Mouse (Mus musculus) thymus, adult 2 months (tissue): ENCODE measurements around the gene Gstp1. TPM values are rescaled to one million over a fixed set of nuclear protein-coding genes. Genes with fewer than 3 reads are reported as not detected.
"Not testable (repeated sequence)": the region's sequence is repeated elsewhere in the genome, so short reads cannot be mapped to it uniquely, and the experiment has no call there.

ENCODE experiments used
- DNase-seq: peaks from one replicate; pipeline ENCODE4 v3.0.0; 2021
- H3K27ac ChIP-seq: fragments of 200-500 bp; 2 replicates; pipeline ENCODE4 v1.5.1; 2012; ENCODE audit warnings: low read length, control low read depth; ENCODE audit not compliant: control insufficient read depth, insufficient read depth
- H3K27me3 ChIP-seq: fragments of 200-500 bp; 2 replicates; pipeline ENCODE4 v1.6.1; 2012; ENCODE audit warnings: mild to moderate bottlenecking, low read length, moderate library complexity, mixed read lengths; ENCODE audit not compliant: control insufficient read depth, insufficient read depth
- H3K36me3 ChIP-seq: fragments of 200-500 bp; 2 replicates; pipeline ENCODE4 v1.6.1; 2012; ENCODE audit warnings: mild to moderate bottlenecking, low read length, moderate library complexity; ENCODE audit not compliant: control insufficient read depth, insufficient read depth
- H3K4me1 ChIP-seq: fragments of 200-500 bp; replicated peaks from 2 replicates; pipeline ENCODE4 v1.6.1; 2012; ENCODE audit warnings: low read length; ENCODE audit not compliant: control insufficient read depth, insufficient read depth
- H3K4me3 ChIP-seq: fragments of 200-500 bp; 2 replicates; pipeline ENCODE4 v1.5.1; 2012; ENCODE audit warnings: mild to moderate bottlenecking, low read length, control low read depth, moderate library complexity; ENCODE audit not compliant: control insufficient read depth, insufficient read depth
- CTCF ChIP-seq: fragments of 200-500 bp; IDR thresholded peaks from 2 replicates; pipeline ENCODE4 v1.5.1; 2012; ENCODE audit warnings: mild to moderate bottlenecking, control low read depth, low read length, moderate library complexity, borderline replicate concordance; ENCODE audit not compliant: control insufficient read depth, poor library complexity, insufficient read depth; ENCODE audit errors: extremely low read depth
- POLR2A ChIP-seq: fragments of 200-500 bp; IDR thresholded peaks from 2 replicates; pipeline ENCODE4 v1.6.1; 2012; ENCODE audit warnings: mild to moderate bottlenecking, low read length, control low read depth, moderate library complexity; ENCODE audit not compliant: control insufficient read depth, poor library complexity, insufficient read depth; ENCODE audit errors: extremely low read depth
- WGBS: fragments of 180-500 bp; shearing (Covaris S2); methylation state at CpG from one replicate; pipeline ENCODE4 v1.1.7; 2018; 5-methylcytosine and 5-hydroxymethylcytosine counted together
- polyA plus RNA-seq: library from polyadenylated mRNA; depleted of rRNA; stranded (reverse); fragments of >200 nt; gene quantifications from 2 replicates; pipeline ENCODE4 v1.2.3, GENCODE M21; 2012

Gstp1 gene
- polyA plus RNA-seq, 1 experiment, result 318 TPM

DNA sequence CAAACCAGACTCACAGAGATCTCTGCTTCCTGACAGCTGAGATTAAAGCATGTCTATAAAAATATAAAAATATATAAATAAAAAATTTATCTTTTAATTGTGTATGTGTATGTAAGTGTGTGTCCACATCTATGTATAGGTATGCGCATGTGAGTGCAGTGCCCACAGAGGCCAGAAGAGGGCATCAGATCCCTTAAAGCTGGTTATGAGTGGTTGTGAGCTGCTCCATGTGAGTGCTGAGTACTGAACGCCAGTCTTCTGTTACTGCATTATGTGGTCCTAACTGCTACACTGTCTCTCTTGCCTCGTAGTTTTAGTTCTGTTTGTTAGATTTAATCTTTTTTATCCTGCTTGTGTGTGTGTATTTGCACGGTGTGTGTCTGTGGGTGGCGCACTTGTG lies 13.2 kb upstream of the Gstp1 start:
- Histone ChIP-seq H3K36me3 (no peaks in the 10 kb centered on the region), H3K27me3 (no peaks in the 10 kb centered on the region), H3K4me3 (no peak overlapping the region), H3K4me1 (0 out of 2 replicates have a peak, but pooled peaks cover under 1% of the 10 kb centered on the region), H3K27ac (no peak overlapping the region)
- no peak for DNase-seq
- WGBS, result 95% methylated on average over 5 of the region's 5 CpGs
- TF ChIP-seq CTCF, result no peak
- TF ChIP-seq POLR2A, result no peak

GRCm38 (mm10) chr19:4049069-4049468 lies 11.3 kb upstream of the Gstp1 start:
- 79% methylated on average over 5 of the region's 5 CpGs for WGBS
- not testable (repeated sequence) for H3K36me3 ChIP-seq, DNase-seq, H3K27ac ChIP-seq, H3K4me3 ChIP-seq, H3K27me3 ChIP-seq, H3K4me1 ChIP-seq

DNA sequence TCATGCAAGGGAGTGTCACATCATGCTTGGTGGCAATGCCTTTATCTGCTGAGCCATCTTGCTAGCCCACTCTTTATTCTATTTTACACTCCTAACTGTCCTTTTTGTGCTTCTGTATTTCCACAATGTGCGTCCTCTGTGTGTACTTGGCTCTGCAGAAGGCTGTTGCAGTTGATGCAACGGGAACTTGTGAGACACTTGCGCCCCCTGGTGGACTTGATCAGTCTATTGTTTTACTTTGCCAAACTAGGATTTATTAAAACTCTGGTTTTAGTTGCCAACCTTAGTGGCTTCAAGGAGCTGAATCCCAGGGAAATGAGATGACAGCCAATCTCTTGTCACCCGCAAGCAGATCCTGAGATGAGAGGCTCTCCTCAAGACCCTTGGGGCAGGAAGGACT lies 10.1 kb upstream of the Gstp1 start:
- no peaks in the 10 kb centered on the region for H3K27me3 ChIP-seq
- no peak overlapping the region for H3K4me3 ChIP-seq
- no peak overlapping the region for H3K27ac ChIP-seq
- WGBS, result 19% methylated on average over 4 of the region's 4 CpGs
- TF ChIP-seq POLR2A (no peak), CTCF (no peak)
- peak; percentile 81 for DNase-seq
- 0 out of 2 replicates have a peak, but pooled peaks cover 3% of the 10 kb centered on the region for H3K4me1 ChIP-seq
- H3K36me3 ChIP-seq, result no peaks in the 10 kb centered on the region

DNA sequence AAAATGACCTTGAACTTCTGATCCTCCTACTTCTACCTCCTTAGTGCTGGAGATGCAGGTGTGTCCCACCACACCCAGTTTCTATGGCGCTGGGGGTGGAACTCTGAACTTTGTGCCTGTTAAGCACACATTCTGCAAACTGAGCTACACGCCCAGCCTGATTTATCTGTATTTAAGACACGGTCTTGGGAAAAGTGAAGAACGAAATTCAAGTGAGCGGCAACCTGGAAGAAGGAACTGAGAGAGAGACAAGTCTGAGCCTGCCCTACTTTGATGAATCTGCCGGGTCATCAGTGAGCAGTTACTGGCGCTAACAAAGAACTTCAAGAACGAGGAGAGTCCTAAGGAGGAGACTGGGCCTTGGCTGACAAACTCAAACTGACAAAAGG lies 9.1 kb upstream of the Gstp1 start:
- 83% methylated on average over 8 of the region's 8 CpGs for WGBS
- no peak for DNase-seq
- no peak overlapping the region for H3K4me3 ChIP-seq
- no peaks in the 10 kb centered on the region for H3K27me3 ChIP-seq
- H3K4me1 ChIP-seq, result 0 out of 2 replicates have a peak, but pooled peaks cover 3% of the 10 kb centered on the region
- TF ChIP-seq POLR2A (no peak), CTCF (no peak)
- no peak overlapping the region for H3K27ac ChIP-seq
- no peaks in the 10 kb centered on the region for H3K36me3 ChIP-seq

DNA sequence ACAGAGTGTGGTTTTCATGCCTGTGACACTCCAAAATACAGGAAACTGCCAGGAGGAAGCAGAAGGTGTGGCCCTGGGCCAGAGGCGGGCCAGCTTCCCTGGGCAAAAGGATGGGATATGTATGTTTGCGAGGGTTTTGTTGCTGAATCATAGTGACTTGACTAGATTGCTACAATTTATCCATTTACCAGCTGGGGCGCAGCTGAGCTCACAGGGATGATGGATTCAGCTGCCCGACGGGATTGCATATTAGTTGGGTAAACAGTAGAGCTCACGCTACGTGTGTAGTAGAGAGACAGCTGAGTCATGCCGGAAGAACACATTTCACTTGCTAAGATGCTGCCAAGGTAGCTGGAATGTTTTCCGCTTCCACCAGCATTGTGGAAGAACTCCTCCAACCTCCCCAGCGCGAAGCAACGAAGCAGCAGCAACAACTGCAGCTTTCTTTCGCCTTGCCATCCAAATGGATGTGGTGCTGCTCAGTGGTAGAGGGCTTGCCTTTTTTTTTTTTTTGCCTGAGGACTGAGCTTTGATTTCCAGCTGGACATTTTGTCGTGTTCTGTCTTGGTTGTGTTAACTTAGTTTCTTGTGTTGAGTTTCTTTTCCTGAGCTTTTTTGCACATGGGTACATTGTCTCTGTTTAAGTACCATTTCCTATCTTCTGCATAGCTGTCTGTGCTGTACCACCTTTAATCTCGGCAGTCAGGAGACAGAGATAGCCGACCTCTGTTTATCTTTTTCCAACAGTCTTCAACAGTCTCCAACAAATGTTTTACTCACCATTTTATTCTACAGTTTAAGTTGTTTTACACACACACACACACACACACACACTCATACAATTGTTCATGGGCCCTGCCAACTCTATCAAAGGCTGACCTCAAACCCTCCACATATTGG lies 8.4 kb upstream of the Gstp1 start, which contains the start of gene Gstp2:
Gene Gstp2 (minus strand): TSS at position 58 of the 900 bp plus-strand sequence.
- 73% methylated on average over 16 of the region's 16 CpGs for WGBS
- DNase-seq, result no peak
- no peak within 1 kb of the TSS for H3K27ac ChIP-seq
- H3K4me1 ChIP-seq, result 0 out of 2 replicates have a peak, but pooled peaks cover 3% of the 10 kb centered on the region
- H3K4me3 ChIP-seq, result no peak within 1 kb of the TSS
- TF ChIP-seq CTCF (no peak), POLR2A (no peak)
- no peaks in the 10 kb centered on the region for H3K27me3 ChIP-seq
- H3K36me3 ChIP-seq, result no peaks in the 10 kb centered on the region

DNA sequence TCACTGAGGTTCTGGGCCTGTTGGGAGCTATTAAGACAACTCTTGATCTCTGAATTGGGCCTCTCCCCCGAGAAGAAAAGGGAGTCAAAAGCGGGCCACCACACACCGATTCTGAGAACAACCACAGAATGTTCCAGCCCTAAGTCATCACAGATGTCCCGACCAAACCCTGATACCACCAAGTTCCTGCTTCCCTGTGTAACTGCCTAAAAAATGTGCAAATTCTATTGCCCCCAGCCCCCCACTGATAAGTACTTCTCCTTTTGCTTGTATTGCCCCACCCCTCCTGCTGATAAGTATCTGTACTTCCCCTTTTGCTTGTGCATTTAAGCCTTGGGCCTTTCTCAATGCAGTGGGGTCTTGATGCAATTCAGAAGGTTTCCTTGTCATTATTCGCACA lies 6.3 kb upstream of the Gstp1 start:
- not testable (repeated sequence) for H3K4me3 ChIP-seq, H3K4me1 ChIP-seq
- 36% methylated on average over 5 of the region's 5 CpGs for WGBS

DNA sequence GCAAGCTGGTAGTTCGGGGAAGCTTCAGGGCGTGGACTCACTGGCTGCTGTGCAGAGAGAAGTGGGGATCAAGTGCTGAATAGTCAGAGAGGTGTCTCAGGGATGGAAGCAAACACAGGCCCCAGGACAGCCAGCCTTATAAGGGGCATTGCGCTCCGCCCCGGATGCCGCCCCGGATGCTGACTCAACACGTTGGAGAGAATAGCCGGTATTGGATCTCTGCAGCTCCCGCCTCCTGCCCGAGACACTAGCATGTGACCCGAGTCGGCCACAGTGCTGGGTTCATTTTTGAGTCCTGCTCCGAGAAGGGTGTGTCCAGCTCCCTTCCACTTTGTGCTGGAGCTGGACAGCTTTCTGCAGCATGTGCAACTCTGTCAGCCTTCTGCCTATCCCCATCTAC lies 4.3 kb upstream of the Gstp1 start:
- TF ChIP-seq POLR2A (no peak), CTCF (no peak)
- no peak for DNase-seq
- no peak overlapping the region for H3K27ac ChIP-seq
- H3K27me3 ChIP-seq, result no peaks in the 10 kb centered on the region
- 90% methylated on average over 14 of the region's 14 CpGs for WGBS
- no peak overlapping the region for H3K4me3 ChIP-seq
- no peaks in the 10 kb centered on the region for H3K36me3 ChIP-seq
- peaks cover 11% of the 10 kb centered on the region for H3K4me1 ChIP-seq

More for the DNA sequence above, 6.3 kb upstream of the Gstp1 start:
- H3K27ac ChIP-seq, DNase-seq, H3K36me3 ChIP-seq, H3K27me3 ChIP-seq: not testable (repeated sequence)

DNA sequence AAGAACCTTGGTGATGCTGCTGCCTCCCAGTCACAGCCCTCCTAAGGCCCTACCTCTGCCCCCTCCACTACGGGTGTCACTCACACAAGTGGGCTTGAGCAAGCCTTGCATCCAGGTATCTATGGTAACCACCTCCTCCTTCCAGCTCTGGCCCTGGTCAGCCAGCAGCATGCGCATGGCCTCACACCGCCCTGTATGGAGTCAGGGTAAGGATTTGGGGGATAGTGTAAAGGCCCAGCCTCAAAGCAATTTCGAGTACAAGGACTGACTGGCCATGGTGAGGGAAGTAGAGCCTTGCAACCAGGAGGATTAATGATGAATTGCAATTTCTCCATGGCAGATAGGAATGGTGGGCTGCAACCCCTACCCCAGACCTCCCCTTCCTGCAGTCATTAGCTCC lies 3.7 kb upstream of the Gstp1 start:
- WGBS, result 99% methylated on average over 4 of the region's 4 CpGs
- H3K36me3 ChIP-seq, H3K27ac ChIP-seq, H3K4me3 ChIP-seq, H3K27me3 ChIP-seq, DNase-seq: not testable (repeated sequence)
- peaks cover 15% of the 10 kb centered on the region for H3K4me1 ChIP-seq

DNA sequence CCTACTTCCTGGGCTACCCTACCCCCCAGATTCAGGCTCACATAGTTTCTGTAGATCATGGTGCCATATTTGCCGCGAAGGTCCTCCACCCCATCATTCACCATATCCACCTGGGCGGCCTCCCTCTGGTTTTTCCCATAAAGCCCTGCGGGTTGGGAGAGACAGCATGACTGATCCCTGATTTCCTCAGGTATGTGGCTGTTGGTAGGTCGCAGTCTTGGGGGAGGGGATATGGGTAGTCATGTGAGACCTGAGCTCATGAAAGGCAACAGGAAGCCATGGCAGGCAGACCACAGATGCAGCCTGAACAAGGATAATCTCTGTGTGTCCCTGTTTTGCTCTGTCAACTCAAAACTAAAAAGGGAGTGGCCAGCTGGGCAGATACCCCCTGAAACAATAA lies 3.2 kb upstream of the Gstp1 start:
- not testable (repeated sequence) for H3K27me3 ChIP-seq
- peaks cover 18% of the 10 kb centered on the region for H3K4me1 ChIP-seq

More for the DNA sequence above, 3.2 kb upstream of the Gstp1 start:
- 82% methylated on average over 5 of the region's 5 CpGs for WGBS
- not testable (repeated sequence) for H3K36me3 ChIP-seq, H3K27ac ChIP-seq, DNase-seq, H3K4me3 ChIP-seq
